Mouse (Mus musculus) heart, embryonic 13.5 days (tissue): Measurements from ENCODE around the gene Chrne. TPM values are rescaled to one million over a fixed set of nuclear protein-coding genes. Genes with fewer than 3 reads are reported as not detected.
"Not testable (repeated sequence)": the region's sequence is repeated elsewhere in the genome, so short reads cannot be mapped to it uniquely, and the experiment has no call there.

ENCODE experiments used
- ATAC-seq: fragments of 200-750 bp; cut with Nextera tagmentation; 2 replicates; pipeline ENCODE4 v1.8.0; 2017; ENCODE audit warnings: moderate TSS enrichment; ENCODE audit not compliant: insufficient number of reproducible peaks, low FRiP score, low TSS enrichment; ENCODE audit errors: extremely low read depth
- H3K27ac ChIP-seq: fragments of 300-500 bp; sonication (generic); replicated peaks from 2 replicates; pipeline ENCODE4 v1.5.1; 2015; ENCODE audit warnings: moderate library complexity, mild to moderate bottlenecking, inconsistent platforms
- H3K27me3 ChIP-seq: fragments of 300-500 bp; sonication (generic); replicated peaks from 2 replicates; pipeline ENCODE4 v1.6.1; 2015; ENCODE audit warnings: mild to moderate bottlenecking, inconsistent platforms
- H3K36me3 ChIP-seq: fragments of 300-500 bp; sonication (generic); 2 replicates; pipeline ENCODE4 v1.6.1; 2015; ENCODE audit warnings: mild to moderate bottlenecking, inconsistent platforms
- H3K4me1 ChIP-seq: fragments of 300-500 bp; sonication (generic); 2 replicates; pipeline ENCODE4 v1.6.1; 2015; ENCODE audit warnings: inconsistent platforms
- H3K4me2 ChIP-seq: fragments of 300-500 bp; sonication (generic); 2 replicates; pipeline ENCODE4 v1.6.1; 2015; ENCODE audit warnings: inconsistent platforms, mild to moderate bottlenecking, moderate library complexity
- H3K4me3 ChIP-seq: fragments of 300-500 bp; sonication (generic); 2 replicates; pipeline ENCODE4 v1.5.1; 2015; ENCODE audit warnings: moderate library complexity, mild to moderate bottlenecking, inconsistent platforms
- H3K9ac ChIP-seq: fragments of 300-500 bp; sonication (generic); 2 replicates; pipeline ENCODE4 v1.6.1; 2015; ENCODE audit warnings: inconsistent platforms, mild to moderate bottlenecking, moderate library complexity
- H3K9me3 ChIP-seq: fragments of 300-500 bp; sonication (generic); 2 replicates; pipeline ENCODE4 v1.6.1; 2016; ENCODE audit warnings: inconsistent platforms
- WGBS: fragments of 180-500 bp; shearing (Covaris S2); methylation state at CpG from one replicate; pipeline ENCODE4 v1.1.7; 2015; ENCODE audit warnings: mixed read lengths; 5-methylcytosine and 5-hydroxymethylcytosine counted together
- polyA plus RNA-seq: library from polyadenylated mRNA; unstranded; fragments of >200 nt; fragmentation: Nextera tagmentation; extraction: Ambion mirVana; gene quantifications from 2 replicates; pipeline ENCODE4 v1.2.1, GENCODE M21; 2015

Gene Chrne
- polyA plus RNA-seq, 1 experiment from 2014 or later: not detected

GRCm38 (mm10) chr11:70582196-70582595 is 36.8 kb downstream of the Chrne start:
- 64% methylated on average over 3 of the region's 3 CpGs for WGBS

GRCm38 (mm10) chr11:70580921-70581320 is 38.1 kb downstream of the Chrne start:
- Histone ChIP-seq H3K9ac (no peak overlapping the region), H3K4me1 (peaks cover 75% of the 10 kb centered on the region), H3K4me3 (no peak overlapping the region), H3K27me3 (no peaks in the 10 kb centered on the region), H3K4me2 (no peak overlapping the region), H3K36me3 (no peaks in the 10 kb centered on the region), H3K9me3 (no peaks in the 10 kb centered on the region), H3K27ac (no peak overlapping the region)
- no peak for ATAC-seq
- WGBS: 71% methylated on average over 3 of the region's 3 CpGs

More at GRCm38 (mm10) chr11:70582196-70582595, 36.8 kb downstream of the Chrne start:
- Histone ChIP-seq H3K36me3 (no peaks in the 10 kb centered on the region), H3K27ac (no peak overlapping the region), H3K27me3 (no peaks in the 10 kb centered on the region), H3K9ac (no peak overlapping the region), H3K4me1 (peaks cover 74% of the 10 kb centered on the region), H3K4me3 (no peak overlapping the region), H3K9me3 (no peaks in the 10 kb centered on the region), H3K4me2 (no peak overlapping the region)
- ATAC-seq: no peak

GRCm38 (mm10) chr11:70580358-70580720 is 38.7 kb downstream of the Chrne start:
- Histone ChIP-seq H3K4me2 (no peak overlapping the region), H3K36me3 (no peaks in the 10 kb centered on the region), H3K4me3 (no peak overlapping the region), H3K27me3 (no peaks in the 10 kb centered on the region), H3K4me1 (peaks cover 69% of the 10 kb centered on the region), H3K9me3 (no peaks in the 10 kb centered on the region), H3K27ac (0 out of 2 replicates have a peak overlapping the region, but pooled peaks have one; percentile 30), H3K9ac (0 out of 2 replicates have a peak overlapping the region, but pooled peaks have one; percentile 11)
- 51% methylated on average over 5 of the region's 5 CpGs for WGBS
- no peak for ATAC-seq

GRCm38 (mm10) chr11:70579710-70580357 is 39.2 kb downstream of the Chrne start:
- Histone ChIP-seq H3K27me3 (no peaks in the 10 kb centered on the region), H3K36me3 (no peaks in the 10 kb centered on the region), H3K9me3 (no peaks in the 10 kb centered on the region), H3K4me2 (no peak overlapping the region), H3K27ac (0 out of 2 replicates have a peak overlapping the region, but pooled peaks have one; percentile 30), H3K4me3 (no peak overlapping the region), H3K9ac (0 out of 2 replicates have a peak overlapping the region, but pooled peaks have one; percentile 11), H3K4me1 (peaks cover 64% of the 10 kb centered on the region)
- 75% methylated on average over 9 of the region's 9 CpGs for WGBS
- no peak for ATAC-seq

GRCm38 (mm10) chr11:70578962-70579361 is 40.1 kb downstream of the Chrne start:
- Histone ChIP-seq H3K4me3 (no peak overlapping the region), H3K4me2 (no peak overlapping the region), H3K27ac (no peak overlapping the region), H3K9me3 (no peaks in the 10 kb centered on the region), H3K27me3 (no peaks in the 10 kb centered on the region), H3K4me1 (peaks cover 57% of the 10 kb centered on the region), H3K36me3 (0 out of 2 replicates have a peak, but pooled peaks cover 2% of the 10 kb centered on the region), H3K9ac (no peak overlapping the region)
- 81% methylated on average over 6 of the region's 6 CpGs for WGBS
- no peak for ATAC-seq

GRCm38 (mm10) chr11:70577201-70577600 is 41.8 kb downstream of the Chrne start:
- peaks cover 47% of the 10 kb centered on the region for H3K4me1 ChIP-seq
- 0 out of 2 replicates have a peak, but pooled peaks cover 3% of the 10 kb centered on the region for H3K36me3 ChIP-seq
- no peaks in the 10 kb centered on the region for H3K27me3 ChIP-seq
- WGBS: 75% methylated on average over 3 of the region's 3 CpGs
- H3K9ac ChIP-seq: no peak overlapping the region
- H3K4me2 ChIP-seq: no peak overlapping the region
- no peak overlapping the region for H3K27ac ChIP-seq
- H3K4me3 ChIP-seq: no peak overlapping the region
- no peak for ATAC-seq
- no peaks in the 10 kb centered on the region for H3K9me3 ChIP-seq

- peaks cover 43% of the 10 kb centered on the region for H3K4me1 ChIP-seq
- H3K27me3 ChIP-seq: no peaks in the 10 kb centered on the region
- H3K9me3 ChIP-seq: no peaks in the 10 kb centered on the region
- 0 out of 2 replicates have a peak, but pooled peaks cover 3% of the 10 kb centered on the region for H3K36me3 ChIP-seq
- no peak overlapping the region for H3K4me3 ChIP-seq
- 0 out of 2 replicates have a peak overlapping the region, but pooled peaks have one; percentile 14 for H3K9ac ChIP-seq
- H3K4me2 ChIP-seq: no peak overlapping the region
- ATAC-seq: no peak
- 81% methylated on average over 6 of the region's 6 CpGs for WGBS
- no peak overlapping the region for H3K27ac ChIP-seq
Measured at GRCm38 (mm10) chr11:70573872-70574271, 45.1 kb downstream of the Chrne start.

GRCm38 (mm10) chr11:70572348-70572902 is 46.6 kb downstream of the Chrne start:
- no peaks in the 10 kb centered on the region for H3K27me3 ChIP-seq
- H3K4me2 ChIP-seq: peak overlapping the region; percentile 9; the same call in 1 of the 2 replicates
- peaks cover 31% of the 10 kb centered on the region for H3K4me1 ChIP-seq
- no peak overlapping the region for H3K27ac ChIP-seq
- whole genome bisulfite sequencing: 51% methylated on average over 5 of the region's 5 CpGs
- H3K36me3 ChIP-seq: peaks cover 13% of the 10 kb centered on the region; the same call in 1 of the 2 replicates
- ATAC-seq: no peak
- no peak overlapping the region for H3K4me3 ChIP-seq
- no peaks in the 10 kb centered on the region for H3K9me3 ChIP-seq
- H3K9ac ChIP-seq: no peak overlapping the region

- 81% methylated on average over 1 of the region's 1 CpGs for WGBS
- no peak overlapping the region for H3K4me3 ChIP-seq
- H3K9me3 ChIP-seq: no peaks in the 10 kb centered on the region
- peaks cover 13% of the 10 kb centered on the region; the same call in 1 of the 2 replicates for H3K36me3 ChIP-seq
- H3K4me2 ChIP-seq: no peak overlapping the region
- H3K27ac ChIP-seq: no peak overlapping the region
- no peak for ATAC-seq
- H3K27me3 ChIP-seq: no peaks in the 10 kb centered on the region
- peaks cover 38% of the 10 kb centered on the region for H3K4me1 ChIP-seq
- H3K9ac ChIP-seq: no peak overlapping the region
Measured at GRCm38 (mm10) chr11:70571641-70572040, 47.4 kb downstream of the Chrne start.

- H3K9ac ChIP-seq, H3K27me3 ChIP-seq, H3K4me2 ChIP-seq, H3K27ac ChIP-seq, ATAC-seq, H3K9me3 ChIP-seq, H3K4me3 ChIP-seq: not testable (repeated sequence)
- Histone ChIP-seq H3K4me1 (peaks cover 39% of the 10 kb centered on the region), H3K36me3 (peaks cover 13% of the 10 kb centered on the region; the same call in 1 of the 2 replicates)
- 53% methylated on average over 1 of the region's 1 CpGs for WGBS
Measured at GRCm38 (mm10) chr11:70570614-70571013, 48.4 kb downstream of the Chrne start.

GRCm38 (mm10) chr11:70566586-70566985 is 52.4 kb downstream of the Chrne start:
- H3K9me3 ChIP-seq: no peaks in the 10 kb centered on the region
- H3K27me3 ChIP-seq: no peaks in the 10 kb centered on the region
- peaks cover 52% of the 10 kb centered on the region for H3K4me1 ChIP-seq
- H3K4me2 ChIP-seq: no peak overlapping the region
- 70% methylated on average over 7 of the region's 7 CpGs for WGBS
- no peak for ATAC-seq
- H3K9ac ChIP-seq: peak overlapping the region; percentile 2; the same call in 1 of the 2 replicates
- no peak overlapping the region for H3K27ac ChIP-seq
- H3K4me3 ChIP-seq: no peak overlapping the region
- H3K36me3 ChIP-seq: peaks cover 9% of the 10 kb centered on the region; the same call in 1 of the 2 replicates
